Mouse (Mus musculus) megakaryocyte, adult 5-6 weeks (primary cell): ENCODE measurements around the gene Cfap97d1. TPM values are rescaled to one million over a fixed set of nuclear protein-coding genes. Genes with fewer than 3 reads are reported as not detected.
A peak's percentile ranks its signal among the peaks of the same experiment; 100 is the strongest.
"Not testable (repeated sequence)": the region's sequence is repeated elsewhere in the genome, so short reads cannot be mapped to it uniquely, and the experiment has no call there.

ENCODE experiments used
- ATAC-seq: 2 replicates; pipeline ENCODE4 v1.8.0; 2016; ENCODE audit warnings: mild to moderate bottlenecking, inconsistent platforms; ENCODE audit not compliant: poor library complexity, severe bottlenecking
- total RNA-seq, 2 experiments: library from RNA; stranded (forward) in 1 of 2; stranded (reverse) in 1 of 2; fragments of 153-499, 151-499 nt in 1 of 2; fragments of 221-1000, 200-1000 nt in 1 of 2; gene quantifications; 2 replicates each; pipeline versions ENCODE4 v1.2.3 to v1.2.4; 2015 to 2017

Gene Cfap97d1
- total RNA-seq, 2 experiments from 2014 or later: not detected

GRCm38 (mm10) chr11:101972651-101973050 is 11.4 kb upstream of the Cfap97d1 start:
- ATAC-seq: no peak

- no peak for ATAC-seq
Observed at GRCm38 (mm10) chr11:101973496-101973895, 10.6 kb upstream of the Cfap97d1 start.

- ATAC-seq: no peak
Observed at GRCm38 (mm10) chr11:101974181-101974580, 9.9 kb upstream of the Cfap97d1 start.

- no peak for ATAC-seq
Observed at GRCm38 (mm10) chr11:101974923-101975322, 9.2 kb upstream of the Cfap97d1 start.

- no peak for ATAC-seq
Observed at GRCm38 (mm10) chr11:101976949-101977348, 7.1 kb upstream of the Cfap97d1 start.

GRCm38 (mm10) chr11:101979140-101979539 is 4.9 kb upstream of the Cfap97d1 start:
- no peak for ATAC-seq

GRCm38 (mm10) chr11:101980603-101981157 is 3.4 kb upstream of the Cfap97d1 start:
- ATAC-seq: no peak

- ATAC-seq: peak; percentile 71
Observed at GRCm38 (mm10) chr11:101981850-101982249, 2.2 kb upstream of the Cfap97d1 start.

GRCm38 (mm10) chr11:101982981-101983411 is 1.1 kb upstream of the Cfap97d1 start:
- ATAC-seq: no peak

- no peak for ATAC-seq
Observed at GRCm38 (mm10) chr11:101983431-101983921, 603 bp upstream of the Cfap97d1 start.

GRCm38 (mm10) chr11:101985450-101985849 is 1.4 kb downstream of the Cfap97d1 start:
- not testable (repeated sequence) for ATAC-seq

- ATAC-seq: peak; percentile 28
Observed at GRCm38 (mm10) chr11:101985990-101986389, 1.9 kb downstream of the Cfap97d1 start.

GRCm38 (mm10) chr11:101986913-101987312 is 2.8 kb downstream of the Cfap97d1 start, which contains the start of gene Dusp3:
Gene Dusp3, minus strand, starts transcription at chr11:101987013.
- ATAC-seq: no peak

- ATAC-seq: no peak
Observed at GRCm38 (mm10) chr11:101990244-101990643, 6.2 kb downstream of the Cfap97d1 start.

GRCm38 (mm10) chr11:101991813-101992212 is 7.7 kb downstream of the Cfap97d1 start:
- ATAC-seq: no peak

- no peak for ATAC-seq
Observed at GRCm38 (mm10) chr11:101992411-101992810, 8.3 kb downstream of the Cfap97d1 start.

GRCm38 (mm10) chr11:101994100-101994499 is 10.0 kb downstream of the Cfap97d1 start:
- ATAC-seq: no peak

- no peak for ATAC-seq
Observed at GRCm38 (mm10) chr11:101995938-101996337, 11.9 kb downstream of the Cfap97d1 start.

- ATAC-seq: no peak
Observed at GRCm38 (mm10) chr11:101998258-101998657, 14.2 kb downstream of the Cfap97d1 start.

- no peak for ATAC-seq
Observed at GRCm38 (mm10) chr11:101999466-101999865, 15.4 kb downstream of the Cfap97d1 start.

- no peak for ATAC-seq
Observed at GRCm38 (mm10) chr11:102004251-102004650, 20.2 kb downstream of the Cfap97d1 start.

- no peak for ATAC-seq
Observed at GRCm38 (mm10) chr11:102006271-102006670, 22.2 kb downstream of the Cfap97d1 start.

- no peak for ATAC-seq
Observed at GRCm38 (mm10) chr11:102006688-102007087, 22.6 kb downstream of the Cfap97d1 start.
